Mouse (Mus musculus) adipocyte (in vitro differentiated cells): ENCODE data around the gene Gpr26.

ENCODE experiments used
- DNase-seq: peaks from one replicate; pipeline ENCODE4 v3.0.0-alpha.2; 2016; ENCODE audit warnings: low spot score

Gpr26 gene

GRCm38 (mm10) chr7:131966023-131966915, at the start of gene Gpr26:
Gene Gpr26 (plus strand): TSS chr7:131966460.
- DNase-seq, result no peak

GRCm38 (mm10) chr7:131917384-131917783, 48.9 kb upstream of the Gpr26 start:
- DNase-seq, result no peak

GRCm38 (mm10) chr7:131927288-131928050, 38.8 kb upstream of the Gpr26 start:
- DNase-seq, result no peak

GRCm38 (mm10) chr7:131937611-131938010, 28.6 kb upstream of the Gpr26 start:
- no peak for DNase-seq

- DNase-seq, result no peak
These were observed 15.1 kb upstream of the Gpr26 start for GRCm38 (mm10) chr7:131951131-131951530.

- DNase-seq, result no peak
These were observed 12.9 kb upstream of the Gpr26 start for GRCm38 (mm10) chr7:131953402-131953801.

- DNase-seq, result no peak
These were observed 7.6 kb upstream of the Gpr26 start for GRCm38 (mm10) chr7:131958705-131959104.

- peak; percentile 8 for DNase-seq
These were observed 5.7 kb upstream of the Gpr26 start for GRCm38 (mm10) chr7:131960551-131960950.

- DNase-seq, result no peak
These were observed 745 bp downstream of the Gpr26 start for GRCm38 (mm10) chr7:131966916-131967494.

- DNase-seq, result no peak
These were observed 4.0 kb downstream of the Gpr26 start for GRCm38 (mm10) chr7:131970255-131970654.

- no peak for DNase-seq
These were observed 9.6 kb downstream of the Gpr26 start for GRCm38 (mm10) chr7:131975867-131976266.

- no peak for DNase-seq
These were observed 12.3 kb downstream of the Gpr26 start for GRCm38 (mm10) chr7:131978609-131979008.

- no peak for DNase-seq
These were observed 22.8 kb downstream of the Gpr26 start for GRCm38 (mm10) chr7:131989056-131989455.

- no peak for DNase-seq
These were observed 26.0 kb downstream of the Gpr26 start for GRCm38 (mm10) chr7:131992226-131992625.

GRCm38 (mm10) chr7:131992873-131993272, 26.6 kb downstream of the Gpr26 start:
- no peak for DNase-seq

- DNase-seq, result no peak
These were observed 39.9 kb downstream of the Gpr26 start for GRCm38 (mm10) chr7:132005996-132006696.

GRCm38 (mm10) chr7:132009002-132009401, 42.7 kb downstream of the Gpr26 start:
- no peak for DNase-seq

GRCm38 (mm10) chr7:132012969-132013679, 46.9 kb downstream of the Gpr26 start:
- DNase-seq, result no peak

GRCm38 (mm10) chr7:132013970-132014369, 47.7 kb downstream of the Gpr26 start:
- no peak for DNase-seq

- DNase-seq, result no peak
These were observed 48.9 kb downstream of the Gpr26 start for GRCm38 (mm10) chr7:132015193-132015592.

- DNase-seq, result no peak
These were observed 49.7 kb downstream of the Gpr26 start for GRCm38 (mm10) chr7:132015933-132016332.
